Mouse (Mus musculus): ENCODE results near the gene Zmynd15. TPM values are rescaled to one million over a fixed set of nuclear protein-coding genes. Genes with fewer than 3 reads are reported as not detected.

The Zmynd15 gene
- total RNA-seq, 4 experiments from 2014 or later: 0.10 to 0.48 (median 0.31) TPM; not detected in 1

DNA sequence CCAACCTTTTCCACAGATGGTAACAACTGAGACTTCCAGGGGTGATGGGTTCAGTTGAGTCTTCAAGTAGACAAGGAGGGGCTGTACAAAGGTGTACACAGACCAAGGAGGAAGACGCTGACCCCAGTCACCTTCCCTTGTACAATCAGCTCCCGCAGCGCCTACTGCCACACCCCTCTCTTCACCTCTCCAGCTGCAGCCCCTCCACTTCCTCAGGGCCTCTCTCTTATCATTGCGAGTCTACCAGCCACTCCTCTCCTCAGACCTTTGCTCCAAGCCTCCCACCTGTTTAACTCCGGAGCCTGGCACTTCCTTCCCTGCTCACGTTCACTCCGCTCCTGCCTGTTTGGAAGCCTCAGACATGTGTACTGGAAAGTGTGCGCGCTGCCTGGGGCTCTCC, 45.7 kb downstream of the Zmynd15 start, which contains the start of gene Tm4sf5:
Gene Tm4sf5, plus strand, starts transcription at position 275 of the 400 bp plus-strand sequence.
- no peak for DNase-seq (ENCODE audit: low spot score in 2 of 2)

DNA sequence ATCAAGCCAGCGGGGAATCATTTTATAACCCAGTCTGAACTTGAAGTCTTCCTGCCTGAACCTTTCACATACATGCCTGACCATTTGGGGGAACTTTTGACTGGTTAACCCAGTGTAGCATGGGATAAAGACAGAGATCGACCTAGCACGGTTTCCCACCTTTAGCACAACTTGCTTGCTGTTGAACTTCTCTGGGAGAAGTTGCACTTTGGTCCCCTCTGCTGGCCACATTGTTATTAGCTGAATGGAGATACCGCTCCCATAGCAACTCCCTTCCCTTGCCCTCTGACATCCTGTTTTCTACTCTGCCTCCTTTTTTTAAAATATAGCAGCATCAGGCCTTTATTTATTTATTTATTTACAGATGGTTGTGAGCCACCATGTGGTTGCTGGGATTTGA, 47.2 kb downstream of the Zmynd15 start:
- DNase-seq (ENCODE audit: low spot score in 2 of 2): peak; percentile 42

DNA sequence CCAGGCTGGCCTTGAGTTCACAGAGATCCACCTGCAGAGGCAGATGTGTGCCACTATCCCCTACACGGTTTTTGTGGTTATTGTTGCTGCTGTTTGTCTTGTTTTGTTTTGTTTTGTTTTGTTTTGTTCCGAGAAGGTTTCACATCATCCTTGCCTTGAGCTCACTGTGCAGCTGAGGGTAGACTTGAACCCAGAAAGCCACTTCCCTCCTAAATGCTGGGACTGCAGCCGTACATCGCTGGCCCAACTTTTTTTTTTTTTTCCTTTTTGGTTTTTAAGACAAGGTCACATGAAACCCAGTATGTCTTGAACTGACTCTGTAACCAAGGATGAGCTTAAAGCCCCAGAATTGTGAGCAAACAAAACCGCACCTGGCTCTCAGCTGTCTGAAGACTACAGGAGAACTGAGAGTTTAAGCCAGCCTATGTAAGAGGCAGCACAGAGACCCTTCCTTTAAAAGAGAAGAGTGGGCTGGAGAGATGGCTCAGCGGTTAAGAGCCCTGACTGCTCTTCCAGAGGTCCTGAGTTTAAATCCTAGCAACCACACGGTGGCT, 47.8 kb downstream of the Zmynd15 start:
- no peak for DNase-seq (ENCODE audit: low spot score in 2 of 2)

DNA sequence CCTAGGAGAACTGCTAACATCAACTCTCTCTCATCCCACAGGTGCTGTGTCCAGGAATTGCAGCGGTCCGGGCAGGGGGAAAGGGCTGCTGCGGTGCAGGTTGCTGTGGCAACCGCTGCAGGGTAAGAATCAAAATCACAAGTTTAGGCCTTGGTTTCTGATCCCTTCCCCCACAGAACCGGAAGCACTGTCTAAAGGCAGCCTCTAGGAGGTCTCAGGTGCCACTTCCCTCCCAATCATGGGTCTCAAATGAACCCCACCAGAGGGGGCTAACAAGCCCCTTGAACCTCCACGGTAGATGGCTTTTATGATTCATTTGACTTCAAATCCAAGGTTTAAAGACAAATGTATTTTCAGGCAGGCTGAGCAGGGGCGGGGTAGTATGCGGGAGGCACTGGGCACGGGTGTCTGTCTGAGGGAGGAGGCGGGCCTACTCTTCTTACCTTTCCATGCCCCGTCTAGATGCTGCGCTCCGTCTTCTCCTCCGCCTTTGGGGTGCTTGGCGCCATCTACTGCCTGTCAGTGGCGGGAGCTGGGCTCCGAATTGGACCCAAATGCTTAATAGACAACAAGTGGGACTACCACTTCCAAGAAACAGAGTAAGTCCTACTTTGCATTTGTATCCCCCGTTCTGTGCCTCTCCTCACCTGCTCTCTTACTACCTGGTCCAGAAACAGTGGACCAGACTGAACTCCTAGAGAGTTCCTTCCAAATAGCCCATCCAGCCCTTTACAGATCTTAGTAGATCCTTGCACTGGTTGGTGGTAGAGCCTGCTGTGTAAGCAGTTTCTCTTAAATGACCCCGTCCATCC, 50.7 kb downstream of the Zmynd15 start:
- no peak for DNase-seq (ENCODE audit: low spot score in 2 of 2)

DNA sequence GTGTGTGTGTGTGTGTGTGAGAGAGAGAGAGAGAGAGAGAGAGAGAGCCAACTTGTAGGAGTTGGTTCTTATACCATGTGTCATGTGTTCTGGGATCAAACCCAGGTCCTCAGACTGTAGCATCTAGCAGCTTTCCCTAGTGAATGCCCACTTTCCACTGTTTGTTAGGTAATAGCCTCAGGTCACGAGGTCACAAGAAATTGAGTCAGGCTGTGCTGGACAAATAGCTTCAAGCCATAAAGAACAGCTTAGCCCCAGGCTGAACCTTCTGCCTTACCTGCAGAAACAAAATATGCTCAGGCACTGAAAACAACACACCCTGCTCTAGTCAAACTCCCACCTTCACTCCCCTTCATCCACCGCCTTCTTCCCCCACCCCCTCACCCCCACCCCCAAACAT, 52.0 kb downstream of the Zmynd15 start:
- no peak for DNase-seq (ENCODE audit: low spot score in 2 of 2)

DNA sequence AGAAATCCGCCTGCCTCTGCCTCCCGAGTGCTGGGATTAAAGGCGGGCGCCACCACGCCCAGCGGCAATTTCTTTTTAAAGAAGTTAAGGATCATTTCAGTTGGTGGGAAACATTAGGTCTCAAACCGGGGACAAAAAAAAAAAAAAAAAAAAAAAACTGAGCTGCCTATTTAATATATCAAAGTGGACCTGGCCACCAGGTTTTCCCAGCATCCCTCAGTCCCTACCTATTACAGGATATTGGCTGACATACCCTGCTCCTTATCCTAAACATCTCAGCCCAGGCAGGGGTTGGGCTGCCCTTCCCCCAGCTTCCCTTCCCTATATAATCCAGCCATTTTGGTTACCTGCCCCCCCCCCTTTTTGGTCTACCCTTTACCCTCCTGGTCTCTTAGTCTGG, 52.6 kb downstream of the Zmynd15 start:
- no peak for DNase-seq (ENCODE audit: low spot score in 2 of 2)

DNA sequence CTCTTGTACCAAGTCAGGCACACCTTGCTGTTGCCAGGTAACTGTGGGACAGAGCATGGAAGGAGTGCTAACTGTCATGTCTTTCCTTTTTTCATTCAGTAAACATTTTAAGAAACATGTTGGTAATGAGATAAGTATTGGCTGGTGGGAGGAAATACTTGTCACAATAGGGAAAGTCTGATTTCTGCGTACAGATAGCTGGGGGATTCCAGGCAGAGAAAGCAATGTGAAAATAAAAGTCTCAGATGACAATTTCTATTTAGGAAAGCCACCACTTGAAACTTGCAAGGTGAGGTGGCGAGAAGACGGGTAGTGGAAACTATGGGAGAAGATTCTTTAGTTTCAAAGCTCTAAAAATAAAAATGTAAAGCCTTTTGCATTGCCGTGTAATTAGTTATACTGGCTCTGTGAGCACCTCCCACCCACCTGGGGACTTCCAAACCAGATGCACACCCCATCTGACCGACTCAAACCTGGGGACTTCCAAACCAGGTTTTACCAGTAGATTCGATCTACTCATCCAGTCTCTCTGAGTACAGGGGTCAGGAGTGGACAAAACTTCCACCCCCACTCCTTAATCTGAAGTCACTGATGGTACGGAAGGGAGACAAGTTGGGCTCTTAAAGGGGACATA, 53.6 kb downstream of the Zmynd15 start:
- no peak for DNase-seq (ENCODE audit: low spot score in 2 of 2)

DNA sequence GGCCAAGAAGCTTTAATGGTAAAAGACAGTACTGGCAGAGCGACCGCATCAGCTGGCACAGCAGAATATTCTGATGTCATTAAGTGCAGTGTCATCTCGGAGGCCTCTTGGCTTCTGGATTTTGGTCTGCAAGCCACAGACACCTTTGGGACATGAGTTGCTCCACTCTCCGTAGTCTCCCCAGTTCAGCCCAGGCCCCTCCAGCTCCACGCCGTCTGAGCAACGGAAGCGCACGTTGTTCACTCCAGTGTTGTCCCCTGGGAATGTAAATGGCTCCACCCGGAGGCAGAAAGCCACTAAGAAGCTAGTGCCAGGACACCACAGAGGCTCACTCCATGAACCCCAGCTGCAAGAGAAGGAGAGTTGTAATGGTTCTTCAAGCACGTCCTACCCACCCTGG, 54.3 kb downstream of the Zmynd15 start:
- DNase-seq (ENCODE audit: low spot score in 2 of 2): peak; percentile 49 to 59

DNA sequence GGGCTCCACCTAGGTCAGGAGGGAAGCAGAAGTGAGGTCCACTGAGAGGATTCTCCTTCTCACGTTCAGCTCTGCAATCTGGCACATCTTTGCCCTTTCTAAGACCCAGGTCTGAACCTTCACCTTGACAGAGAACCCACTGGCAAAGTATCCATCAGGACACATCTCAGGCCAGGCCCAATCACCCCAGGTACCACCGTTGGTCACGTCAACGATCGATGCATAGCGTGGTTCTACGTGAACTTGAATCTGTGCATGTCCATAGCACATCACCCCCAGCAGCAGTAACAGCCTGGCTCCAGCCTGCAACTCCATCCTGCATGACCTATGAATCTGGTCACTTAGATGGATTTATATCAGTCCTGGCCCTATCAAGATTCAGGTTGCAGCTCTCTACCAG, 55.1 kb downstream of the Zmynd15 start, which contains the start of gene Vmo1:
Gene Vmo1, minus strand, starts transcription at position 329 of the 400 bp plus-strand sequence.
- no peak for DNase-seq (ENCODE audit: low spot score in 2 of 2)

Small RNA genes within 50 kb of the gene (microRNA-seq; reads per million reads assigned to microRNA genes)
- gene Mir7115: not detected

Other genes with a start within 250 kb of the Zmynd15 start
- under 1 TPM in 2 of 4 experiments, not detected in 2; 0.27 to 0.46 TPM for gene Slc16a11, start 246.7 kb upstream of the Zmynd15 start, total RNA-seq (2022)
- under 1 TPM; 0.13 to 0.89 (median 0.35) TPM for gene Slc16a13, start 238.4 kb upstream of the Zmynd15 start, total RNA-seq (2022)
- 1 to 10 TPM; 1.2 to 3.9 (median 2.3) TPM for gene Bcl6b, start 229.6 kb upstream of the Zmynd15 start, total RNA-seq (2022)
- 10 to 100 TPM; 29.8 to 36.3 (median 35.5) TPM for gene 0610010K14Rik, start 221.5 kb upstream of the Zmynd15 start, total RNA-seq (2022)
- gene Gm21988, start 219.6 kb upstream of the Zmynd15 start, total RNA-seq (2022): 1 to 10 TPM; 1.6 to 3.3 (median 3.0) TPM
- gene Rnasek, start 219.6 kb upstream of the Zmynd15 start, total RNA-seq (2022): 100 to 1,000 TPM in 3 of 4 experiments, 10 to 100 TPM in 1; 92.8 to 127 (median 113) TPM
- 1 to 10 TPM in 3 of 4 experiments, under 1 TPM in 1; 0.63 to 2.2 (median 1.3) TPM for gene Alox12, start 204.1 kb upstream of the Zmynd15 start, total RNA-seq (2022)
- under 1 TPM in 1 of 4 experiments, not detected in 3; 0.11 TPM for gene Alox12e, start 136.8 kb upstream of the Zmynd15 start, total RNA-seq (2022)
- gene Alox15, start 107.4 kb upstream of the Zmynd15 start, total RNA-seq (2022): under 1 TPM in 2 of 4 experiments, not detected in 2; 0.11 TPM
- 10 to 100 TPM; 19.6 to 23.3 (median 20.6) TPM for gene Pelp1, start 49.4 kb upstream of the Zmynd15 start, total RNA-seq (2022)
- gene Arrb2, start 26.8 kb upstream of the Zmynd15 start, total RNA-seq (2022): 1 to 10 TPM; 5.9 to 9.2 (median 7.4) TPM
- 1 to 10 TPM; 4.1 to 5.3 (median 4.6) TPM for gene Med11, start 7.5 kb upstream of the Zmynd15 start, total RNA-seq (2022)
- gene Cxcl16, start 551 bp downstream of the Zmynd15 start, total RNA-seq (2022): under 1 TPM; 0.54 to 0.75 (median 0.63) TPM
- gene Tm4sf5, start 45.8 kb downstream of the Zmynd15 start, total RNA-seq (2022): not detected
- not detected for gene Vmo1, start 55.2 kb downstream of the Zmynd15 start, total RNA-seq (2022)
- not detected for gene Gltpd2, start 59.8 kb downstream of the Zmynd15 start, total RNA-seq (2022)
- gene Psmb6, start 65.9 kb downstream of the Zmynd15 start, total RNA-seq (2022): 100 to 1,000 TPM; 258 to 280 (median 265) TPM
- not detected for gene Gm40193, start 73.5 kb downstream of the Zmynd15 start, total RNA-seq (2022)
- 10 to 100 TPM; 15.3 to 17.8 (median 15.4) TPM for gene Pld2, start 80.6 kb downstream of the Zmynd15 start, total RNA-seq (2022)
- 10 to 100 TPM; 32.5 to 38.7 (median 33.7) TPM for gene Mink1, start 103.4 kb downstream of the Zmynd15 start, total RNA-seq (2022)
- not detected for gene 4930544D05Rik, start 156.4 kb downstream of the Zmynd15 start, total RNA-seq (2022)
- 10 to 100 TPM; 11.2 to 20.5 (median 14.7) TPM for gene Chrne, start 159.8 kb downstream of the Zmynd15 start, total RNA-seq (2022)
- not detected for gene Gp1ba, start 179.7 kb downstream of the Zmynd15 start, total RNA-seq (2022)
- gene Rnf167, start 187.8 kb downstream of the Zmynd15 start, total RNA-seq (2022): 10 to 100 TPM; 34.9 to 41.1 (median 38.1) TPM
- gene Slc25a11, start 188.0 kb downstream of the Zmynd15 start, total RNA-seq (2022): 100 to 1,000 TPM; 276 to 326 (median 293) TPM
- gene Pfn1, start 195.2 kb downstream of the Zmynd15 start, total RNA-seq (2022): 100 to 1,000 TPM; 218 to 265 (median 251) TPM
- 1,000 to 10,000 TPM; 7,027 to 9,270 (median 7,380) TPM for gene Eno3, start 197.8 kb downstream of the Zmynd15 start, total RNA-seq (2022)
- gene Spag7, start 210.0 kb downstream of the Zmynd15 start, total RNA-seq (2022): 10 to 100 TPM; 77.0 to 99.5 (median 81.7) TPM
- 10 to 100 TPM; 35.2 to 43.1 (median 39.3) TPM for gene Camta2, start 228.7 kb downstream of the Zmynd15 start, total RNA-seq (2022)
- 1 to 10 TPM; 4.1 to 5.6 (median 4.3) TPM for gene Inca1, start 240.7 kb downstream of the Zmynd15 start, total RNA-seq (2022)
- gene Kif1c, start 241.1 kb downstream of the Zmynd15 start, total RNA-seq (2022): 100 to 1,000 TPM; 605 to 698 (median 679) TPM

Data from gastrocnemius, adult 8-10 months (tissue).